Mouse (Mus musculus) neutrophil, adult 5-6 weeks (primary cell): ENCODE results near the gene Actr5. TPM values are rescaled to one million over a fixed set of nuclear protein-coding genes. Genes with fewer than 3 reads are reported as not detected.

Source experiments
- ATAC-seq: fragments of 151-379, 151-347 bp; 2 replicates; pipeline ENCODE4 v1.8.0; 2017; ENCODE audit warnings: mild to moderate bottlenecking, moderate TSS enrichment; ENCODE audit not compliant: insufficient number of reproducible peaks, poor library complexity, low FRiP score, severe bottlenecking; ENCODE audit errors: extremely low read depth
- total RNA-seq: library from RNA; stranded (forward); fragments of 200-1000 nt; gene quantifications from 2 replicates; pipeline ENCODE4 v1.2.3, GENCODE M21; 2017

Gene Actr5
- total RNA-seq, result 29.6 and 32.8 TPM in 2 replicates

DNA sequence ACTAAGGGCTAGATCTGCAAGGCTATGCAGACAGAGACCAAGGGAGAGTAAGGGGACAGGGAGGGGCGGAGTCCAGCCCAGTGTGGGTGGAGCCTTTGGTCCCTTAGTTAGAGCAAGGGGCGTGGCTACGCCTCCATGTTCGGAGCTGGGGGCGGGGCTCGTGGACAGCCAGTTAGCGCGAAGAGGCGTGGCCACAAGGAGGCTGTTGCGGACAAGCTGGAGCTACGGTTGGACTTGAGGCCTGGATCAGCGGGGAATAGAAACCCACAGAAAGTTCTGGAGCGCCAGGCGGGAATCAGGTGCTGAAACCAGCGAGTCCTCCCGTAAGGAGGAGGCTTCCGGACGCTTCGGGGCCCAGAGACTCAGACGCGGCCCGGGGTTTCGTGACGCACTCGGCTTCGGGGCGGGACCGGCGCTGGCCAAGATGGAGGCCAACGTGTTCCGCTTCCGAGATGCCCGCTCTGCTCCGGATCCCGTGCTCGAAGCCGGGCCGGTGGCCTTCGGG is at the start of gene Actr5:
TSS of gene Actr5 (plus strand) at position 171 of the 505 bp plus-strand sequence.
- peak; percentile 98 for ATAC-seq

DNA sequence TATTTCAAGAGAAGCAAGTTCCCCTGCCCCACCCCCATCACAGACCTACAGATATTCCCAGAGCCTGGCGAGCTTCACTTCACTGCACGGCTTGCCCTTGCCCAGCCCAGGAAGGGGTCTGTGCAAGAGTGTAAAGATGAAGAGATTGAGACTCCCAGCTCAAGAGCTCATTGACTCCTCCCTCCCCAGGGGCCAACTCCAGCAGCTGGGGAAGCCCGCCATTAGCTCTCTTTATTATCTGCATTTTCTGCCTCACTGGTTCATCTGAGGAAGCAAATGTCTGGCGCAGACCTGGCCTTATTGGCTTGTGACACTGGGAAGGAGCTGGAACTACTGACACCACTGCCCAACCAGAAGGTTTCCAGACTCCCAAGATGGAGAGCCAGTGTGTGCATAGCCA is 44.7 kb upstream of the Actr5 start:
- ATAC-seq, result no peak

DNA sequence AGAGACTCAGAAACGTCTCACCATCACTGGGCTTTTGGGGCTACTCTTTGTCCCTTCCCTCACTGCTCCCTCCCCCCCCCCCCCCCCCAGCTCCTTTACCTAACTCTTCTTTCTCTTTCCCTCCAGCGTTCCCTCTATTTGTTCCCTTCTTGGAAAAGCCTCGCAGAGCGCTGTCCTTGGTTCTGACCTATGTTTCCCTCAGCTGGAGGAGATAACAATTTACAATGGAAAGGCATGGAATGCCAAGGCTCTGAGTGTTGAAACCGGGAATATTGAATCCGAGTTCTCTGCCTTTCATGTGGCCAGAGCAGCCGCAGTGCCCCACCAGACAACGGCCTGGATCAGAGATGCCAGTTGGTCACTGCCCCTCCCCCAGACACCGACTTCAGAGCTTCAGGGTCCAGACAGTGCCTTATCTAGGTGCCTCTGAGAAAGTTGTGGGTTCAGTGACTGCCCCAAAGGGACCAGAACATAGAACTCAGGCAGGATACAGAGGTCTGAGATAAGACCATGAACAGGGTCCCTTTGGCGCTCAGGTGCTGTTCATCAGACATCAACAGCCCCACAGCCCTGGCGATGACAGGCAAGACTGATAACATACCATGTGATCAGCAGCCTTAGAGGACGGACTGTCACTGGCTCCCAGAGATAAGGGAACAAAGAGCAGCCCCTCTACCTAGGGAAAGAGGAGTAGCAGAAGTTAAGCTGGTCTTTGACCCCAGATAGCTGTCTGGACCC is 39.9 kb upstream of the Actr5 start:
- no peak for ATAC-seq

DNA sequence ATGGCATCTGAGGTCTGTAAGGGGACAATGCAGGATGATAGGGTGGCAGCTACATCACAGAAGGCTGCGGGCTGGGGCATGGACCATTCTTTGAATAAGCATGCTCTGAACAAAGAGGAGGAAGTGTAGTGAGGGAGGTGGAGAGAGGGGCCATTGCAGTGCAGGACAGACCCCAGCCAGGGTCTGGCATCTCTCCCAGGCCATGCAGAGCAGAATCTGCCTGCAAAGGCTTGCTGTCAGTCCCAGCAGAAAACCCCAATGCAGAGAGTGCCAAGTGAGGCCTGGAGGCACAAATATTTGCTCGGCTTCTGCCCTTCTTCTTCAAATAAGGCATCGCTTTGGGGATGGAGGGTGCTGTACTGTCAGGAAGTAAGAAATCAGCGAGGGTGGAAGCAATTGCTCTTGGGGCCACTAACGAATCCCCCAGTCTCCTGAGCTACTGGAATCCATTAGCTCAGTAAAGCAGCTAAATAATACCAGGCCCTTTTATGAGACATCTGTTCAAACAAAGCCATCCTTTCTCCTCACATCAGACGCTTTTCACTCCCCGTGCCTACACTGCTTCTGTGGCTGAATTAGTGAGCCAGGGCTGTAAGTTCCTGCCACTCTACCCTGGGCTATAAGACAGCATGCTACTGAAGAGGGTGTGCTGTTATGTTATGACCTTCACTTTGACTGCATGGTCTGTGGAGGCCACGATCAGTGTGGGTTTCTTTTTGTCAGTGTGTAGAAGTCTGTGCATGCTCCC is 36.0 kb upstream of the Actr5 start:
- no peak for ATAC-seq

DNA sequence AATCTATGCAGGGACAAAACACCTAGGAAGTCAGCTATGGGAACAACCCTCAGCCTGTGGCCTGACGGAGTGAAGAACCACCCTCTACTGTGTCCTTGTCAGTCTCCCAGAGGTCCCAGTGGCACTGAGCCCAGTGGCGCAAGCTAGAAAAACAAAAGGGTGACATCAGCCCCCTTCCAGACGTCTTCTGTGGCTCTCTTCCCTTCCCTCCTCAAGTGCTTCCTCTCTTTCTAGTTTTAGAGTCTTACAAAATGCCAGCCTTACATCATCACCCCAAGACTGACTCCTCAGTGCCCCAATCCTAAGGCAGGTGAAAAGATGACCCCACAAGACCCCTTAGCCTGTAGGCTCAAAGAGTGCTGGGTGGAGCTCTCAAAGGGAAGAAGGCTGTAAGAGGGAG is 34.2 kb upstream of the Actr5 start:
- no peak for ATAC-seq

DNA sequence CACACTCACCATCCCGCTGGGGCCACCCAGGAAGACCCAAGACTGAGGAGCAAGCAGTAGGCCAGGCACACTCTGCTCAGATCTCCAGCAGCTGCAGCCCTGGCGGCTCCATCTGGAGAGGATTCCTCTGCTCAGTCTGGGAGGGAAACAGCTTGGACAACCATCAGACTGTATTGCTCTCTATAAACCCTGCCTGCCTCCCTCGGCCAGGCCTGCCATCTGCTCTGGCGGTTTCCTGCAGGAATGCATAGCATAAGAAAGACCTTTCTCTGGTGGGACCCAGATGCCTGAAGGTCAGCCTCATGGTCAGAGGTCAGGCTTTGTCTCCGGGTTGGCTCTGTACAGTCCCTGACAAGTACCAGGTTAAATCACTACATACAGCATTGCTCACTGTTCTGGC is 33.4 kb upstream of the Actr5 start:
- ATAC-seq, result no peak

DNA sequence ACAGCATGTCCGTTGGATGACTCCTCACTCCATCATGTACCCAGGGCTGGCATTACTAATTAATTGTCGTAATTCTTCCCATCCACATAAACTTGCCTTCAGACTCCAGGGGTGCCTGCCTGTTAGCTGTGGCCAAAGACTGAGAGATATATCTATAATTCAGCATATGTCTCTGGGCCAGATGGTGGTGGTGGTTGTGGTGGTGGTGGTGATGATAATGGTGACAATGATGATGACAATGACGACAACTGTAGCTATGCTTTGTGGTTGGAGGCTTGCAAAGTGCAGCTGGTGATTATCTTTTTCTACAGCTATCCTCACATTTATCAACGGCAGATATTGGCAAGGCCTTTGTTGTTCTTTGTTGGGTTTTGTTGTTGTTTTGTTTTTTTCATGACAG is 31.3 kb upstream of the Actr5 start:
- ATAC-seq, result no peak

DNA sequence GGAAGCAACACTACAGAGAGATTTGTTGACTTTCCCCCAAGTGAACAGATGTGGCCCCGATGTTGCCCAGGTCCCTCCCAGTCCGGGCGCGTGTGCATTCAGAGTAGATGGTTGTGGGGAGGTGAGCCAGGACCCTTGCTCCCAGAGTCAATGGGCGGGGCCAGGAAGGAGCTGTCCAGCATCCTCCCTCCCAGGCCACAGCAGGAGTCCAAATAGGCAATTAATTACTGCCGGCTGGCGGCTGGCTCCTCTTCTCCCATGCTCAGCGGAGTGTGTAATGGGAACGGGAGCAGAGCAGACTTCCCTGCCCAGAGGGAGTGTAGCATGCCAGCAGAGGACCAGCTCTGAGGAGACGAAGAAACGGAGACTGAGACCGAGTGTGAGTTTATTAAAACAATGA is 29.6 kb upstream of the Actr5 start:
- ATAC-seq, result no peak

DNA sequence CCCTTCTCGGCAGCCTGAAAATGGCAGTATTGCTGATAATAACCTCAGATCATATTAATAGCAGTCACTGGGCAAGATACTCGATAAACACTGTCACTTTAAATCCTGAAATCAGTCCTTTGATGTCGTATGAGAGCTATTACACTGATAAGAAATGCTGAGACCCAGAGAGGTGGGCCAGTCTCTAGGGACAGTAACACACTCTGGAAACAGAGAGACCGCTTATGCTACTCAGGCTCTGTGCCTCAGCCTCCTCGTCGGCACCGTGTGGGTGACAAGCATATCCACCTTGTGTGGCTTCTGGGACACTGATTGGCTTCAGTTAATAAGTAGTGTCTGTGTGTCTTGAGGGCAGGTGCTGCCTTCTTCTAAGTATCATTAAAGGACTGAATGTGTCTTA is 29.1 kb upstream of the Actr5 start:
- no peak for ATAC-seq

DNA sequence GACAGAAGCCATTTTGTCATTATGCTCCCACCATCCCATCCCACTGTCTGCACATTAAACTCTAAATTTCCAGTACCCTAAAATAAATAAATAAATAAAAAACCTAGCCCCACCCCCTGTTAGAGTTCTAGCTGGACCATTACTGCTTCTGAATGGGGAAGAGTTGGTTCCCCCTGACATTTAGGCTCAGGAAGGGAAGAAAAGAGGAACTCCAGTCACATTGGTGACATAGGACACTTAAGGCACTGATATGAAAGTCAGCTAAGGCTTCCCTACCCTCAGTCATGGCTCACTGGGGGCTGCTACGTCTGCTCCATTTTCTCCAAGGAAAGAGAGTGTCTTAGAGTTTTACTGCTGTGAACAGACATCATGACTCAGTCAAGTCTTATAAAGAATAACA is 27.9 kb upstream of the Actr5 start:
- no peak for ATAC-seq

DNA sequence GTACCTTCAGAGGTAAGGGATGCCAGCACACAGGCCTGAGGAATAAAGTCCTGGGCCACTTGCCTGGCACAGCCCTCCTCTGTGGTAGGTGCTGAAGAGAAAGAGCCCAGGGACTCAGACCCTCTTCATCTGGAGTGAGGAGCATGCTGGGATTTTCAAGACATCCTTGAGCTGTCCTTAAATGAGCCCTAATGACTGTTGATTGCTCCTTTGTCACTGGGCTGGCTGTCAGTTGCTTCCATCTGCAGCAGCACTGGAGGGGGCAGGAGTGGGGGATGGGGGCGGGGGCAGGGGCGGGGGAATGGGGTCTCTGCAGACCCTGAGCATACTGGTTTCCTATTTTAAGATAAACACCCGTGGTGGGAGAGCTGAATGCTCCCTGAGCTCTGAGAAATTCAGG is 24.2 kb upstream of the Actr5 start:
- ATAC-seq, result no peak

DNA sequence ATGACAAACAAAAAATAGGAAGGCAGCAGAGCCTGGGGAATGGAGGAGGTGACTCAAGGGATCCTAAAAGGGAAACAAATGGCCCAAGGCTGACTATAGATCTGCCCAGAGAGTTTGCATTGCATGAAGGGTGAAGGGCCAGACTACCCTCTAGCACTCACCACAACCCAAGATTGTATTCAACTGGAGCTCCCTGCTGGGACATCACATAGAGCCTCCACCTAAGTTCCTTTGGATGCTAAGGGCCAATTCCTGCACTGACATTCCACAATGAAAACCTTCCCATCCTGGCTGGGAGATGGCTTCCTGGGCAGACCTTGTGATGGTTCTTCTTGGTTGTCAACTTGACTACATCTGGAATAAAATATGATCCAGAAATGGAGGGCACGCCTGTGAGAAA is 23.4 kb upstream of the Actr5 start:
- no peak for ATAC-seq

DNA sequence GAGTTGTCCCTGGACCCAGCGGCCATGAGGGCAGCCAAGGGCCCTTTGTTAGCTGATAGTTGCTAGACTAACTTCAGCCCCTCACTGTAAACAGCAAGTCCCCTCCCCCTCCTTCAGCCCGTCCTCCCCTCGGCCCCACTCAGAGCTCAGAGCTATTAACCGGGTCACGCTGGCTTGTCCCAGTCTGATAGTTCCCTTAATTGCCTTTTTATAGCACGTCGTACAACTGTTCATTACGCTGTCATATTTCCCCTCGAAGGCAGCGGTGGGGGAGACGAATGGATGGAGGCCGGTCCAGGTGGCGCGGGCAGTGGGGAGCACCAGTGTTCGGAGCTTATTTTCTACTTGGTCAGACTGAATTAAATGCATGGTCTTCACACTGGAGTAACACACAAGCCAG is 22.0 kb upstream of the Actr5 start:
- ATAC-seq, result no peak

DNA sequence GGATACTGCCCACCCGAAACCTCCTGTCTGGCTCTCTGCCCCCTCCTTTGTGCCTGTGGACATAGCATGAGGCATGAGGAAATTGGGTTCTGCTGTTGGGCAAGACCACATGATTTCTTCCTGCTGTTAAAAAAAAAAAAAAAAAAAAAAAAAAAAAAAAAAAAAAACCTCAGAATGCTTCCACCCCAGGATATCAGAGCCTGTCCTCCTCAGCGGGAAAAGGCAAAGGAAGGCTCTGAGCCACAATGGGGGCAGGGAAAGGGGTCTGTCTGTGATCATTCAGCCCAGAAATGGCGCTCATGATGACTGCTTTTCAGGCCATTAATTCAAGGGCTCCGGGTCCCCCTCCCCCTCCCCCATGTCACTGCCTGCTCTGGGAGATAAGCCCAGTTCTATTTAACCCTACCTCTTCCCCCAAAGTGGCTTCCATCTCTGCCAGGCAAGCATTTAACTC is 18.1 kb upstream of the Actr5 start:
- 0 out of 2 replicates have a peak, but pooled peaks have one; percentile 31 for ATAC-seq

DNA sequence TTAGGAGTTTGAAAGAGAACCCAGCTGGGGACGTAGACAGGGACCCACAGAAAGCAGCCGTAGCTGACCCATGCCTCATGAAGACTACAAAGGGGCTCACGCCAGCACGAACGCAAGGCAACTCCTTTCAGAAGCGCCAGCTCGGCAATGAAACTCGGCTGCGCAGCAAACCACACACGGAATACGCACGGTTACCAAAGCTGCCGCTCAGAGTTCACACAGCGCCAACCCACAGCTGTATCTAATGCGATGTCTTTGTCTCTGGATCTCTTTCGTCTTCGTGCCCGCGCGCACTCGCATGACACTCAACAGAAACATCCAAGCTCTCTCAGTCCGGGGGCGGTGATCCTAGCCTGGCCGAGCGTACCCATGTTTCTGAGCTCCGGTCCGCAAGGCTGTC is 15.0 kb upstream of the Actr5 start:
- ATAC-seq, result no peak

DNA sequence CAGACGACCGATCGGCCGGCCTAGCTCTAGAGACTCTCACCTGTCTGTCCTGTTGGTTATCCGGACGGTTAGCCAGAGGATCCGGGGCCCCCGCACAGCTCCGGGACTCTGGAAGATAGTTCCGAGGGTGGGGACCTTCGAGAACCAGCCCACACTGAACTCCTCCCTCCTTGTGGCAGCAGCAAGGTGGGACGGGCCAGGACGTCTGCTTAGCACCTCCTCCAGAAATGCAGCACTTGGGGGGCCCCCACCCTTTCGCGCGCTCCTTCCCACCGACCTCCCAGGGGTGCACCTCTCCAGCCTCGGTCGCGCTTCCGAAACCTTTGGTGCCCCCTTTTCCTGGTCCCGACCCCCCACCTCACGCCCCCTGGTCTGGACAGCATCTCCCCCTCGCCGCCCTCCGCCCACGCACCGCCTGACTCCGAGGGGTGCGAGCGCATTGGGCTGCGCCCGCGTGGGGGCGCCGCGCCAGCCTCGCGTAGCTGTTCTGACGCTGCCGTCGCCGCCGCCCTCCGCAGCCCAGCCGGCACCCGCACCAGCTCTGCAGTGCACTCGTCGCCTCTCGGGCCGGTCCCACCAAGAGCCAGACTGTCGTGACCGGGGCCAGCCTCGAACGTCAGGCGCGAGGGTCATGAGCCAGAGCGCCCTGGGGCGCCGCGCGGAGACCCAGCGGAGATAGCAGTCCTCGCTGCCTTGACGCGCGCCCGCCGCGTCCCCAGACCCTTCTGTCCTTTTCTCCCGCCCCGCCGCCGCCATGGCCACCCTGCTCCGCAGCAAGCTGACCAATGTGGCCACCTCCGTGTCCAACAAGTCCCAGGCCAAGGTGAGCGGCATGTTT is 14.0 kb upstream of the Actr5 start, which contains the start of gene Slc32a1:
TSS of gene Slc32a1 (plus strand) at position 280 of the 838 bp plus-strand sequence.
- ATAC-seq, result no peak

DNA sequence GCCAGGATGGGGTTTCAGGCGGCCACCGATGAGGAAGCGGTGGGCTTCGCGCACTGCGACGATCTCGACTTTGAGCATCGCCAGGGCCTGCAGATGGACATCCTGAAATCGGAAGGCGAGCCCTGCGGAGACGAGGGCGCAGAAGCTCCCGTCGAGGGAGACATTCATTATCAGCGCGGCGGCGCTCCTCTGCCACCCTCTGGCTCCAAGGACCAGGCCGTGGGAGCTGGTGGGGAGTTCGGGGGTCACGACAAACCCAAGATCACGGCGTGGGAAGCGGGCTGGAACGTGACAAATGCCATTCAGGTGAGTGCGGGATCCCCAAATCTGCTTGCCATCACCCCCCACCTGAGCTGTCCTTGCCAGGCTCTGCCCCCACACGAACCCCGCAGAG is 13.4 kb upstream of the Actr5 start:
- no peak for ATAC-seq

DNA sequence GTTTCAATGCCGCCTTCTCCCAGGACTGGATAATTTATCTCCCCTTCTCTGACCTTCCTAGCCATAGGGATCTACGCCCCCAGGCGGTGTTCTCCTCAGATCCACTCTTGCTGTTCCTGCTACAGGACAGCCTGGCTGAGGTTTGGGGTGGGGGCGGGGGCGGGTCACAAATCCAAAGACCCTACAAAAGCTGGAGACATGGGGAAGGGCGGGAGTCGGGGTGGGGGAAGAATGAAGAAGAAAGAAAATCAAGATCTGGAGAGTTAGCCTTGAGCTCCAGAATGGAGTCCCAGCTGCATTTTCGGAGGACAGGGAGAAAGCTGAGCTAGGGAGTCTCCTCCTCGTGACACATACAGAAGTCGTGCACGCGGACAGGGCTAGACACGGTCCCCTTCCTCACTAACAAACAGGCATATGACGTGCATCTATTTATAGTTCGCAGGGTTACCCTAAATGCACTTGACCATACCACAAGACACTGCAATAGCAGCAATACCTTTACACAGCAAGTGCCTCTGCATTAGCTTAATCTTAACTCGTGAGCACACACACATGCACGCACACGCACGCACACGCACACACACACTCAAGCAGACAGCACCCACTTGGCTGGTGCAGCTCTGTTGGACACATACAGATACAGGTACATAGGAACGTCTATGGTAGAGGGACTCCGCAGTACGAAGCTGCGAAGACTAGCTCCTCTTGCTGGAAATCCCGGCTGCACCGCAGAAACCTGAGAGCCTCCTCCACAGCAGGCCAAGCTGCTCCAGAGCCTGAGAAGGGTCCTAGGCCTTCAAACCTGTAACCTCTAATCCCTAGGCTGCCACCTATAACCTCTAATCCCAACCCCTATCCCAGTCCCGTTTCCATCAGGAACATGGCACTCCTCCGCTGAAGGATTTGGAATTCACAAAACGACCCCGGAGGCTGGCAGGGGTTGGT is 12.7 kb upstream of the Actr5 start:
- ATAC-seq, result no peak
